Mouse (Mus musculus): ENCODE data around the gene Pnliprp1.

DNA sequence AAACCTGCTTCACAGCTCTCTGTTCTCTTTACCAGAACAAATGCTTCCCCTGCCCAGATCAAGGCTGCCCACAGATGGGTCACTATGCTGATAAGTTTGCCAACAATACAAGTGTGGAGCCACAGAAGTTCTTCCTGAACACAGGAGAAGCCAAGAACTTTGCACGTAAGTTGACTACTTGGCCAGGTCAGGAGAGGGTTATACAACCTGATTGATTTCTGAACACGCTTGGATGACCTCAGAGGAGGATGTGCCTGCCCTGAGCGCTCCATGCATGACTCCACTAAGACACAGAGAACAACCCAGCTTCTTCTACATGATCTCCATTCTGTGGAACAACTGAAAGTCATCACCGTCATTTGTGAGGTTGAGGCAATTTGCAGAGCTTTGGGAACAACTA lies 9.4 kb downstream of the Pnliprp1 start:
- TF ChIP-seq CTCF (IDR thresholded peaks at IDR 0.05; ENCODE audit: borderline replicate concordance, extremely low read depth, insufficient read depth, insufficient read length), result no peak
- TF ChIP-seq POLR2A (IDR thresholded peaks at IDR 0.05; ENCODE audit: borderline replicate concordance, extremely low read depth, insufficient read depth, insufficient read length, poor library complexity, severe bottlenecking), result no peak
